Mouse (Mus musculus) CH12.LX (cell line): ENCODE measurements around the gene Gm9573. TPM values are rescaled to one million over a fixed set of nuclear protein-coding genes. Genes with fewer than 3 reads are reported as not detected.

Source experiments
- DNase-seq: peaks from one replicate; pipeline ENCODE4 v3.0.0-alpha.2; 2013; ENCODE audit errors: extremely low read depth
- H3K27ac ChIP-seq: 2 replicates; pipeline ENCODE4 v1.5.1; 2012; ENCODE audit warnings: low read depth, mild to moderate bottlenecking, control low read depth, moderate library complexity; ENCODE audit not compliant: insufficient read depth
- H3K27me3 ChIP-seq: replicated peaks from 2 replicates; pipeline ENCODE3; 2012; ENCODE audit warnings: inconsistent platforms
- H3K36me3 ChIP-seq, 2 experiments: replicated peaks in 1 of 2; 2 replicates each; pipeline versions ENCODE3 to v1.6.1; 2012; ENCODE audit warnings: inconsistent platforms in 1 of 2, low read length in 1 of 2, mild to moderate bottlenecking in 1 of 2, mixed read lengths in 1 of 2, moderate library complexity in 1 of 2; ENCODE audit not compliant: control insufficient read depth in 1 of 2, insufficient read depth in 1 of 2
- H3K4me1 ChIP-seq, 2 experiments: 2 replicates each; pipeline ENCODE4 v1.6.1; 2012; ENCODE audit warnings: inconsistent platforms in 1 of 2, moderate library complexity in 1 of 2; ENCODE audit not compliant: insufficient read depth in 2 of 2, control insufficient read depth in 1 of 2
- H3K4me2 ChIP-seq: 2 replicates; pipeline ENCODE4 v1.6.1; 2012; ENCODE audit warnings: low read depth, mild to moderate bottlenecking, control low read depth; ENCODE audit not compliant: poor library complexity, insufficient read depth, severe bottlenecking
- H3K4me3 ChIP-seq, 3 experiments: fragments of 150-350 bp in 1 of 3; sonication (generic) in 1 of 3; replicated peaks in 1 of 3; 2 replicates each; pipeline versions ENCODE3 to v1.5.1; 2011 to 2012; ENCODE audit warnings: low read depth in 2 of 3, low read length in 2 of 3, mild to moderate bottlenecking in 2 of 3, moderate library complexity in 2 of 3, control low read depth in 1 of 3, improper control_type of control experiment in 1 of 3, inconsistent platforms in 1 of 3, mixed read lengths in 1 of 3; ENCODE audit not compliant: poor library complexity in 1 of 3
- H3K79me2 ChIP-seq: replicated peaks from 2 replicates; pipeline ENCODE4 v1.6.1; 2012; ENCODE audit warnings: mild to moderate bottlenecking, moderate library complexity; ENCODE audit not compliant: control insufficient read depth, poor library complexity, insufficient read depth, severe bottlenecking; ENCODE audit errors: extremely low read depth
- H3K9ac ChIP-seq: 2 replicates; pipeline ENCODE4 v1.6.1; 2012; ENCODE audit warnings: low read depth, mild to moderate bottlenecking, control low read depth, moderate library complexity; ENCODE audit not compliant: insufficient read depth
- H3K9me3 ChIP-seq: replicated peaks from 2 replicates; pipeline ENCODE3; 2012; ENCODE audit warnings: low read length, inconsistent platforms, mixed read lengths
- BHLHE40 ChIP-seq: IDR thresholded peaks from 2 replicates; pipeline ENCODE4 v1.6.1; 2011; ENCODE audit warnings: mild to moderate bottlenecking, low read depth, low read length, improper control_type of control experiment
- CHD1 ChIP-seq: IDR thresholded peaks from 2 replicates; pipeline ENCODE4 v1.6.1; 2012; ENCODE audit warnings: low read depth, low read length, improper control_type of control experiment, inconsistent platforms
- CTCF ChIP-seq, 2 experiments: IDR thresholded peaks in 1 of 2; conservative IDR thresholded peaks in 1 of 2; 2 replicates each; pipeline ENCODE4 v1.5.1; 2011 to 2012; ENCODE audit warnings: low read depth in 2 of 2, low read length in 2 of 2, improper control_type of control experiment in 1 of 2, inconsistent platforms in 1 of 2, mild to moderate bottlenecking in 1 of 2, moderate library complexity in 1 of 2
- ETS1 ChIP-seq: conservative IDR thresholded peaks from 2 replicates; pipeline ENCODE4 v1.6.1; 2012; ENCODE audit warnings: low read depth, mild to moderate bottlenecking, inconsistent platforms, low read length, improper control_type of control experiment, moderate library complexity
- IRF4 ChIP-seq: IDR thresholded peaks from 2 replicates; pipeline ENCODE4 v1.6.1; 2014; ENCODE audit warnings: low read depth, mild to moderate bottlenecking, inconsistent platforms, low read length, improper control_type of control experiment
- MAX ChIP-seq: IDR thresholded peaks from 2 replicates; pipeline ENCODE4 v1.6.1; 2011; ENCODE audit warnings: low read length, improper control_type of control experiment
- MEF2A ChIP-seq: IDR thresholded peaks from 2 replicates; pipeline ENCODE4 v1.6.1; 2014; ENCODE audit warnings: low read depth, mild to moderate bottlenecking, inconsistent platforms, low read length, improper control_type of control experiment, borderline replicate concordance
- MXI1 ChIP-seq: IDR thresholded peaks from 2 replicates; pipeline ENCODE4 v1.6.1; 2011; ENCODE audit warnings: mild to moderate bottlenecking, low read depth, low read length, improper control_type of control experiment
- MYC ChIP-seq: IDR thresholded peaks from 2 replicates; pipeline ENCODE4 v1.6.1; 2011; ENCODE audit warnings: low read depth, mild to moderate bottlenecking, improper control_type of control experiment, low read length
- NELFE ChIP-seq: IDR thresholded peaks from 2 replicates; pipeline ENCODE4 v1.6.1; 2011; ENCODE audit warnings: low read depth, low read length, improper control_type of control experiment
- RCOR1 ChIP-seq: conservative IDR thresholded peaks from 2 replicates; pipeline ENCODE4 v1.6.1; 2012; ENCODE audit warnings: low read depth, mild to moderate bottlenecking, inconsistent platforms, low read length, improper control_type of control experiment
- SIN3A ChIP-seq: IDR thresholded peaks from 2 replicates; pipeline ENCODE4 v1.6.1; 2012; ENCODE audit warnings: low read length, improper control_type of control experiment, inconsistent platforms
- SMC3 ChIP-seq: IDR thresholded peaks from 2 replicates; pipeline ENCODE4 v1.6.1; 2011; ENCODE audit warnings: low read depth, low read length, improper control_type of control experiment
- TCF12 ChIP-seq: IDR thresholded peaks from 2 replicates; pipeline ENCODE4 v1.6.1; 2014; ENCODE audit warnings: low read depth, mild to moderate bottlenecking, inconsistent platforms, low read length, improper control_type of control experiment
- UBTF ChIP-seq: IDR thresholded peaks from 2 replicates; pipeline ENCODE4 v1.6.1; 2012; ENCODE audit warnings: low read depth, mild to moderate bottlenecking, inconsistent platforms, low read length, improper control_type of control experiment, moderate library complexity
- USF1 ChIP-seq: IDR thresholded peaks from 2 replicates; pipeline ENCODE4 v1.6.1; 2014; ENCODE audit warnings: low read depth, mild to moderate bottlenecking, inconsistent platforms, low read length, improper control_type of control experiment
- USF2 ChIP-seq: conservative IDR thresholded peaks from 2 replicates; pipeline ENCODE4 v1.6.1; 2011; ENCODE audit warnings: low read depth, low read length, improper control_type of control experiment
- ZC3H11A ChIP-seq: IDR thresholded peaks from 2 replicates; pipeline ENCODE4 v1.6.1; 2012; ENCODE audit warnings: low read depth, mild to moderate bottlenecking, inconsistent platforms, low read length, improper control_type of control experiment
- ZKSCAN1 ChIP-seq: IDR thresholded peaks from 2 replicates; pipeline ENCODE4 v1.6.1; 2012; ENCODE audit warnings: low read depth, inconsistent platforms, low read length, improper control_type of control experiment, borderline replicate concordance
- ZMIZ1 ChIP-seq: IDR thresholded peaks from 2 replicates; pipeline ENCODE4 v1.6.1; 2012; ENCODE audit warnings: low read depth, mild to moderate bottlenecking, inconsistent platforms, low read length, improper control_type of control experiment
- ZNF384 ChIP-seq: IDR thresholded peaks from 2 replicates; pipeline ENCODE4 v1.6.1; 2012; ENCODE audit warnings: low read depth, low read length, improper control_type of control experiment, inconsistent platforms
- dilution Hi-C: fragments of 300-500 bp; cut with MboI; formaldehyde crosslinking; loops from 2 replicates; pipeline ENCODE4 v1.14.3; 2020; ENCODE audit warnings: low sequenced_read_pairs; ENCODE audit not compliant: extremely low pct_unique_long_range_greater_than_20kb, extremely low pct_ligation_motif_present
- in situ Hi-C: fragments of 300-500 bp; cut with MboI; formaldehyde crosslinking; loops from 3 replicates; pipeline ENCODE4 v1.14.3; 2019; ENCODE audit warnings: low sequenced_read_pairs, low pct_ligation_motif_present, low pct_unique_long_range_greater_than_20kb, mixed read lengths
- polyA plus RNA-seq: library from polyadenylated mRNA; unstranded; fragments of >175 nt; gene quantifications from 2 replicates; pipeline ENCODE4 v1.2.1, GENCODE M21; 2012; ENCODE audit warnings: low read depth; ENCODE audit not compliant: insufficient read length
- total RNA-seq, 2 experiments: library from RNA; depleted of rRNA; stranded (reverse); fragments of 300-350 nt in 1 of 2; fragments of >200 nt in 1 of 2; gene quantifications; 2 replicates each; pipeline ENCODE4 v1.2.3; 2012 to 2014

The Gm9573 gene
- total and polyA plus RNA-seq, 3 experiments = not detected

- H3K9me3 ChIP-seq = peaks cover 6% of the 10 kb centered on the region
- no peaks in the 10 kb centered on the region for H3K36me3 ChIP-seq
- peaks cover 0 to 6% of the 10 kb centered on the region in 2 experiments; a peak in 1 of 4 replicates for H3K4me1 ChIP-seq
- in situ Hi-C loops = no loop called here
- no peak for DNase-seq
- no peak overlapping the region for H3K4me2 ChIP-seq
- dilution Hi-C loops = no loop called here
- TF ChIP-seq RCOR1 (no peak), ETS1 (no peak), ZC3H11A (no peak)
- H3K4me3 ChIP-seq = no peak overlapping the region
- no peak overlapping the region for H3K27ac ChIP-seq
- H3K27me3 ChIP-seq = peaks cover 33% of the 10 kb centered on the region
- no peak overlapping the region for H3K9ac ChIP-seq
- H3K79me2 ChIP-seq = no peaks in the 10 kb centered on the region
Measured at GRCm38 (mm10) chr17:35601736-35602354, 24.6 kb downstream of the Gm9573 start.

- DNase-seq = no peak
- Histone ChIP-seq H3K27ac (no peak within 1 kb of the TSS), H3K4me1 (peaks cover 0 to 6% of the 10 kb centered on the region in 2 experiments; a peak in 1 of 4 replicates), H3K27me3 (peaks cover 33% of the 10 kb centered on the region), H3K79me2 (no peaks in the 10 kb centered on the region), H3K36me3 (no peaks in the 10 kb centered on the region), H3K4me3 (no peak within 1 kb of the TSS), H3K4me2 (no peak within 1 kb of the TSS), H3K9ac (no peak within 1 kb of the TSS), H3K9me3 (peaks cover 6% of the 10 kb centered on the region)
- in situ Hi-C loops (no loop called here), dilution Hi-C loops (no loop called here)
- TF ChIP-seq UBTF (no peak), MYC (no peak), SIN3A (no peak), CTCF (conservative IDR thresholded peaks at IDR 0.05 in 1 of 2, IDR thresholded peaks at IDR 0.05 in 1 of 2; ENCODE audit: low read depth in 2 of 2, low read length in 2 of 2) (no peak), BHLHE40 (no peak), CHD1 (no peak), ZKSCAN1 (no peak), ETS1 (no peak), MXI1 (no peak), IRF4 (no peak), USF1 (no peak), NELFE (no peak), SMC3 (no peak), ZNF384 (no peak), RCOR1 (no peak), USF2 (no peak), MAX (no peak), TCF12 (no peak), ZMIZ1 (no peak), MEF2A (no peak)
Measured at GRCm38 (mm10) chr17:35601249-35601648, 25.2 kb downstream of the Gm9573 start, which contains the start of gene Sfta2. Gene Sfta2 (plus strand): TSS chr17:35601549.
